Mouse (Mus musculus) c-Kit-positive CD71-positive TER-119-negative erythroid progenitor cells, embryonic 14.5 days (primary cell): ENCODE measurements around the gene Psmf1.

Experiments used
- DNase-seq: peaks from one replicate; pipeline ENCODE4 v3.0.0-alpha.2; 2013; ENCODE audit warnings: low read depth

Gene Psmf1

DNA sequence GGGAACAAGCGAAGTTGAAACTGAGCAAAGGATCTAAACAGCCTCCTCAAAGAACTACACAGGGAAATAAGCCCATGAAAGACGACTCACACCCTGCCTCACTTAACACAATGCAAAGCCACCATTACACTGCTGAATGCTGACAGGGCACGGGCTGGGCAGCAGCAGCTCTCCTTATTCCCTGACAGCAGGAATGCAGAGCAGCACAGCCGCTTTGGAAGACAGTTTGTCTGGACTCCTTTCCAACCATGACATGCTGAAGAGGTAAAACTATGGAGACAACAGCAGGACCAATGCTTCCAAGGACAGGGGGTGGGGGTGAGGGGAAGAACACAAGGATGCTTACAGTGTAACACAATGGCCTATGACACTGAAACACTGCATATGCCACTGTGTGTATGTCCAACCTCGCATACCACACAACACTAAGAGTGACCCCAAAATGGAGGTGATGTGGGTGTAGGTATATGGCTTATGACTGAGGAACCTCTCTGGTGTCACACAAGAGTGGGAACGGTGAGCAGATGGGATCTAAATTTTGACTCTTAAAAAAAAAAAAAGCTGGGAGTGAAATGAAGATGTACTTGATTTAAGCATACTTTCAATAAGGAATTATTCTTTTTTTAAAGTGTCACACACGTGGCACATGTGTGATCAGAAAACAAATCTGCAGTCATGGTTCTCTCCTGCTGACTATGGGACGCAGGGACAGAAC is 10.7 kb downstream of the Psmf1 start:
- no peak for DNase-seq

DNA sequence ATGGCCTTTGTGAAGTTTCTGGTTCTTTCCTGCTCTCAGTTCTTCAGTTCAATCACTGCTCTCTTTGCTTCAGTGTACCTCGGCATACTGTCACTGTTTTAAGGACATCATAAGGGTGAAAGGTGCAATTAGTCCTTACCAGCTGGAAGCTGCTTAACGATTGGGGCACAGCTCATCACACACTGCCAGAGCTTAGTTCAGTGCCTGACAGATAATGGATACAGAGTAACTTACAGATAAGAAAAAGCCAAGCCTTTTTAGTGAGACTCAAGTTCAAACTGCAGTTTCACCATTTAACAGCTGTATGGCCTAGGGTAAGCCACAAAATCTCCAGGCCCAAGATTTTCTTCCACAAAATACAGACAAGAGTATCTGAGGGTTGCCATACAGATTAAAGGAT is 19.9 kb downstream of the Psmf1 start:
- DNase-seq = no peak

DNA sequence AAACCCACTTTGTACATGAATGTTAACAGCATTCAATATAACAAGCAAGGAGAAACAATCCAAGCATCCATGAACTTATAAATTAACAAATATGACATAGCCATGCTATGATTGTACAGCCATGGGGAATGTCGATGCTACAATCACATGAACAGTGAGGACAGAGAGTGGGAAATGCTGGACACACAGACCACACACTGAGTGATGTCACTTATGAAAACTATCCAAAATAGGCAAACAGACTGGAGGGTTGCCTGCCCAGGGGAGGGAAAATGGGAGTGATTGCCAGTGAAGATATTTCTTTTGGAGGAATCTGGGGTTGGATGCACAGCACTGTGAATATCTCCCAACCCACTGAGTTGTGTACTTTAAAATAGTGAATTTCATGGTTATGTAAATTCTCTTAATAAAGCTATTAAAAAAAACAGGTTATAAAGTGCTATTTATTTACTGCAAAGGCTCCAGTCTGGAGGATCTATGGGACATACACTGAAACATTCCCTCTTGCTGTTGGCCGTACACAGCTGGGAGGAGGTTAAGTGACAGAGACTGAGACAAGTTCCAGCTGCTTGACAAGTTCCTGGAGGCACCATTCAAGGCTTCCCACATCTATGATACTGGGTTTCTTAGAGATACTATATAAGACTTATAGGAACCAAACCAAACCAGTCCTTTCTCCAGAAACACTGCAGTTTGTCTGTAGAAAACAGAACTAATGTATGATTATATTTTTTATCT is 27.5 kb downstream of the Psmf1 start:
- DNase-seq = no peak

DNA sequence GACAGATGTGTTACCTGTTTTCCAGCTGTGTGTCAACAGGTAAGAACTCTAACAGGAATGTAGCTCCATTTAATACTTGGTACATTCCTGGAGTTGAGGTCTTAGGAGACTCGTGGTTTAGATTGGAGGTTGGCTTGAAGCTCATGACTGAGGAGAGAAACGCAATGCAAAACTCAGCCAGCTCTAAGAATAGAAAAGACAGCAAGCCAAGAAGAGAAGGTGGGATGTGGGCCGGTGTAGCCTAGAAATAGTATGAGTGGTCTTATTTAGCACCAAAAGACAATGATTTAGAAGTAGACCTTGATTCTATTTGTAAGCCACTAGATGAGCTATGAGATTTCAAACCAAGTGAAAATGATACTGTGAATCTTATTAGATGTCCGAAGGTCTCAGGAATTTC is 28.5 kb downstream of the Psmf1 start:
- no peak for DNase-seq

DNA sequence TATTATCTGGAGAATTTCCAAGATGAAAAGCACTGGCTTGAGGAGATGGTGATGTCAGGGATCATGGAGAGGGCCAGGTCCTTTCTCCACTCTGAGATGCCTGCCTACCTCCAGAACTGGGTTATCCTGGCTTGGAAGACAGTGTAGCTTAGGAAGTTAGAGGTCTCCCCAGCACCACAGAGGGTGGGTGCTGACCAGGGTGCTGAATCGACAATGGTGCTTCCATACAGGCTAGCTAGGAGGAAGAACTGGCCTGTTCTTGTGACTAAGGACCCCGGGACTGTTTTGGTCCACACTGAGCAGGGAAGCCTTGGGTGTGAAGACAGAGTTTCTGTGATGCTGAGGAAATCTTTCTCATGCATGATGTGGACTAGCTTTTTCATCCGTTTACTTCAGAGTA is 31.3 kb downstream of the Psmf1 start:
- peak; percentile 24 for DNase-seq

DNA sequence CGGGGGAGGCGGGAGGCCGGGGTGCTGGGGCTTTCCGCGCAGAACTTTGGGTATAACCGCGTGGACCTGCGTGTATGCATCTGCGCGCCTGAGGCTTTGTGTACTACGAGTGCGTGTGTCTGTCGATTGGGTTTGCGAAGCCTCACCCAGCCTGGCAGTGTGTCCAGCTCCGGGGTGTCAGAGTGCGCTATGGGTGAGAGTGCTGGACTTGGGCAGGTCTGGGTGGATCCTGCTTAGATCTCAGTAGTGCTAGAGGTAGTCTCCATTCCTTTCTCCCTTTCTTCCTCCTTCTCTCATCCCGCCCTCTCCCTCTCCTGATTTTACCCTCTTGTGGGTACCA is 41.2 kb downstream of the Psmf1 start:
- no peak for DNase-seq

DNA sequence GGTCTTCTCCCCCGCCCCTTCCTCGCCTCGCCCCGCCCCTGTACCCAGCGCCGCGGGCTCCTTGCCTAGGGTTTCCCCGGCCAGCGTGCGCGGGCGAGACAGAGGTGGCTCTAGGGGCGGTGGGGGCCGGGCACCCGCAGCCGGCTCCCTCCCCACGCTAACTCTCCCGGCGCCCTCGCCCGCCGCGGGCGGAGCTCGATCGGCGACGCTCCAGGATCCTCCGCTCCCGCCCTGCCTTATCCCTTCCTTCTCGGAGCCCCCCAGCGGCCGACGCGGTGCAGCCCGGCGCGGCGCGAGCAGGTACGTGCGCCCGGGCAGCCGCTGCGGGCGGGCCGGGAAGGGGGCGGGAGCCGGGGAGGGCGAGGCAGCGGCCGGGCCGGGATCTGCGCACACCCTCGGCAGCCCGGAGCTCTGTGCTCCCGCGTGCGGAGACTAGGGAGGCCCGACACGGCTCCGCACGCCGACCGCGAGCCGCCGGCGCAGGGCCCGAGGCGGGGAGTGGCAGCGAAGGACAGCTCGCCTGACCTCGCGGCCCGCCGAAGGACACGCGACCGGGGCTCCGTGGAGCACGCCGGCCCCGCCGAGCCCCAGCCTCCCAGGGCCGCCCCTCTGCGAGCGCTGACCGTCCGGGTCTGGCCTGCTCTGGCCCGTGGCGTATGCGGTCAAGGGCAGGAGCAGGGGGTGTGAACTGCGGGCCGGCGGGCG is 41.7 kb downstream of the Psmf1 start:
- no peak for DNase-seq

DNA sequence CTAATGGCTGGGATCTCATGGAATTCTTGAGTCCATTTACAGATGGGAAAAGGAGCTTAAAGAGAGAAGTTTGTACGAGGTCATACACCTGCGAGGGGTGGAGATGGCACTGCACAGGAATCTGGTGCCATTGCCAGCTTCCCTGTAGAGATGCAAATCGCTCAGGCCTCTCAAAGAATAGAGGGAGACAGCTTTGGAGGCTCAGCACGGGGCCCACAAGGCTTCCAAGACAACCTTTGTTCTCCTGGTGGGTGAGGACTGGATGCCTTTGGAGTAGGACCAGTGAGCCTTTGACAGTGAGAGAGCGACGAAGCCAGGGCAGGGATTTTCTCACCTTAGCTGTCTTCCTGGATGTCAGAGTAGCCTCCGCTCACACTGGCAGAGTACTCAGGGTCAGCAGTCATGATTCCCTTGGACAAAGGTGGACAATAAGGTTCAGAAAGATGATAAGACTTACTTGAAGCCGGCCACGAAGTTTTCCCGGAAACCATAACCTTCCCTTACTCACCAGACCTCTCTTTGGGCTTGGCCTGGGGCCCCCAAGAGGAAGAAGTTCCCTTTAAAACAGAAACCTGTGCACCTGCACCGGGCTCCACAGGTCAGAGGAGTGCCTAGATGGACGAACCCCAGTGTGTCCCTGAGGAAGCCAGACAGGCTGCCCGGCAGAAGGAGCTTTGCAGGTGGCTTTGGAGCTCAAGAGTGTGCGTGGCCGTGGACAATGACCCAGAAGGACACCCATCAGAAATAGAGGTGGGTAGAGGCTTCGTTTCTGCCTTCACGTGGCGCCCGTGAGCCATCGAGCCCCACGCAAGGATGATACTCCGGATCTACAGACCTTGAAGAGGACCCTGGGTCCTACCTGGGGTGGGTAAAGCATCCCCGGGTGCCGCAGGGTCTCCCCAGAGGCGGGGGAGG is 42.5 kb downstream of the Psmf1 start, which contains the start of gene Tmem74b:
Tmem74b (plus strand) TSS at position 778 of the 915 bp plus-strand sequence.
- DNase-seq = no peak

DNA sequence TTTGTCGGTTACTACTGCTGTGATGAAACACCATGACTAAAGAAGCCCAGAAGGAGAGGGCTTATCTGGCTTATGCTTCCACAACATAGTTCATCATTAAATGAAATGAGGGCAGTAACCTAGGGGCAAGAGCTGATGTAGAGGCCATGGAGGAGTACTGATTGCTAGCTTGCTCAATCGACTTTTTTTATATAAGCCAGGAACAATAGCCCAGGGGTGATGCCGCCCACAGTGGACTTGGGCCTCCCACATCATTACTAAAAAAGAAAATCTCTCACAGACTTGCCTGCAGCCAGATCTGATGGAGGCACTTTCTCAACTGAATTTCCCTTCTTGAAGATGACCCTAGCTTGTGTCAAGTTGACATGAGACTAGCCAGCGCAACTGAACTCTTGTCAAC is 61.0 kb downstream of the Psmf1 start:
- no peak for DNase-seq

DNA sequence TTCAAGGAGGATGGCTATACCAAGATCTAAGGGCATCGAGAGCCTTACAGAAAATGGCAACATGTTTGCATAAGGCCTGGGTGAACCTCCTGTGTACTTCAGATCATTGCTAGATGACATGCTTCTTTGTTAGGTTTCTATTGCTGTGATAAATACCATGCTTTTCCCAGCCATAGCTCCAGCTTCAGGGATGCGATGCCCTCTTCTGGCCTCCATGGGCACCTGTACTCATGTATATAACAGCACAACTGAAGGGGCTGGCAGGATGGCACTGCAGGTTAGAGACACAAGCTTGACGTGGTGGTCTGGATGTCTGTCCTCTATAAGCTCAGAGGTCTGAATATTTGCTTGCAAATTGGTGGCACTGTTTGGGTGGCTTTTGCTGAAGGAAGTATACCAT is 61.6 kb downstream of the Psmf1 start:
- no peak for DNase-seq

DNA sequence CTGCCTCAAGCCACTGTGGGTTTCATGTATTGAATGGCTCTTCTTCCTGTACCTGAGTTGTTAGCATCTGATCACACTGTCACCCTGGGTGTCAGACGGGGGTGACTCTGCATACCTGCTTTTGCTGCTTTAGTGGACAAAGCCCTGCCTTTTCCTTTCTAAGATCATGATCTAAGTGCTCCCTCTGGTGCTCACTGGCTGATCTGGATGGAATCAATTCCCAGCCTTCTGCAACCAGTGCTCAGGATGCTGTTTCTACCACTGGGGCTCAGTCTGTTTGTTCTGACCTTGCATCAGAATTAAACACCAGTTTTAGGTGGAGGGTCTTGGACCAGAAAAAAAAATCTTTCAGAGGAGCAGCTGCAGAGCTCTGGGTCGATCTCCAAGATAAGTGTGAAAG is 67.8 kb downstream of the Psmf1 start:
- no peak for DNase-seq

DNA sequence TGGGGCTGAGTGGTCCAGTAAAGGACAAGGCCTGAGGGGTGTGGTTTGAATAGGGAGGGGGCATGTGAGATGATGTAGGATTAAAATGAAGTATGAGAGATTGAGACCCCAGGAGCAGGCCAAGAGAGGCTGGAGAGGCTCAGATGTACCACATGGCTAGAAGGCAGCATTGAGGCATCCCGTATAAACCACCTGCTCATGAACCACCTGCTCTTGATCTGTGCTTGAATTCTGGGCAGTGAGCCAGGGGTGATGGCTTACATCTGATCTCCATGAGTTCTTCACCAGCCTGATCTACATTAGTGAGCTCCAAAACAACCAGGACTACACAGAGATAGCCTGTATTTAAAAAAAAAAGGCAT is 73.0 kb downstream of the Psmf1 start:
- DNase-seq = no peak

DNA sequence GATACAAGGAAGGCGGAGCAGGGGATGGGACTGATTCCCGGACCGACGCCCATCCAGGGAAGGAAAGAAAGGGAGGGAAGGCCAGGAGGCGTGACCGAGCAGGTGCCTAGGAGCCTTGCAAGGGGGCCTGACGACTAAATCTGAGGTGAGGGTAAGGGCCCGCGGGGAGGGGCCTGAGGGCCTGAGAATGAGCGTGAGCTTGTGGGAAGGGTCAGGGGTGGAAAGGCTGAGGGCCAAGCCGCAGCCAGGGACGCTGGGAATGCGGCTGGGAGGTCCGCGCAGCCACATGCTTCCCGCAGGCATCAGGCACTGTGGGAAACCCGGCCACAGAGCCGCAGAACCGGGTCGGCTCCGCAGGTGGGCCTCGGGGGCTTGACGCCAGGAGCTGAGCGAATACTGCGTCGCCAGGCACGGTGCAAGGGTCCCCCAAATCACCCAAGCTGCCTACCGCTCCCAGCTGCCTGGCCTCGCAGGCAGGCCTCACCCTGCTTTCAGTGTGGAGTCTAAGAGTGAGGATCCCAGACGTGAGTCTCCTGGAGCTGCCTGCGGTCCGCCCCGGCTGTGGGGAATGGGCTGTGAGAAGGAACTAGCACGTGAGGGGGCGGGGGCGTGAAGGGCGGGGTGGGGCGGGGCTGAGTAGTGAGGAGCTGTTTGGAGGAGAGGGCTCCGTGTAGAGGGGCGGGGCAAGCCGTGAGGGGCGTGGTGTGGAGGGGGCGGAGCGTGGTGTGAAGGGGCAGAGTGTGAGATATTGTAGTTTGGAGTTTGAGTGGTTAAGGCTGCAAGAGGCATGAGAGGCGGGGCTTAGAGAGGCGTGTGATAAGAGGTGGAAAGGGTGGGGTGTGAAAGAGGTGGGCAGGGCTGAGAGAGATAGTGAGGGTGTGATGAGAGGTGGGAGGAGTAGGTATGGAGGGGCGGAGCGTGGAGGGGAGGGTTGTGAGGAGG is 73.7 kb downstream of the Psmf1 start:
- peak; percentile 6 for DNase-seq

DNA sequence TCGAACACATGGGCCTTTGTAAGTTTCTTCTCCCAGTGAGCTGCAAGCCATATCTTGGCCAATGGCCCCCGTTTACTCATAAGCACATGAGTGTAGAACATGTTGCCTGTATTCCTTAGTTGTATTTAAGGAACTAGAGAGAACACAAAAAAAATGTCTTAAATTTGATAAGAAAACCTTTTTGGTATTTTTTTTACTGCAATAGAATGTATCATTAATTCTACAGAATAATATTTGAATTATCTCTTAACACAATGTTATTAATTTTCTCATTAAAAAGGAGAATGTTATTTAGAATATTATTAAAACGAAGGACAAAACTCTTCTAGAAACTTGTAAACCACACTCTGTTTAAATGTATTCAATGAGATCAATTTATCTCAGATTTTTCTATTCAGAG is 75.6 kb downstream of the Psmf1 start, which contains the start of gene Rad21l:
Rad21l (minus strand) TSS at position 101 of the 400 bp plus-strand sequence.
- DNase-seq = no peak
